Mouse (Mus musculus) E14TG2a.4 (cell line): ENCODE data around the gene Impdh1.

Experiments
- H3K27me3 ChIP-seq: 2 replicates; pipeline ENCODE4 v1.6.1; 2014; ENCODE audit warnings: low read length, control low read depth; ENCODE audit not compliant: insufficient read depth
- H3K36me3 ChIP-seq: 2 replicates; pipeline ENCODE4 v1.6.1; 2014; ENCODE audit warnings: low read length, control low read depth; ENCODE audit not compliant: insufficient read depth
- H3K4me1 ChIP-seq: replicated peaks from 2 replicates; pipeline ENCODE4 v1.6.1; 2014; ENCODE audit warnings: low read depth, low read length, control low read depth
- H3K4me3 ChIP-seq: replicated peaks from 2 replicates; pipeline ENCODE4 v1.5.1; 2014; ENCODE audit warnings: mild to moderate bottlenecking, low read length
- H3K9me3 ChIP-seq: 2 replicates; pipeline ENCODE4 v1.6.1; 2014; ENCODE audit warnings: low read length, control low read depth
- CTCF ChIP-seq: conservative IDR thresholded peaks from 2 replicates; pipeline ENCODE4 v1.5.1; 2014; ENCODE audit warnings: low read length
- NANOG ChIP-seq: IDR thresholded peaks from 2 replicates; pipeline ENCODE4 v1.6.1; 2014; ENCODE audit warnings: borderline replicate concordance, low read length, mixed read lengths
- POU5F1 ChIP-seq: IDR thresholded peaks from 2 replicates; pipeline ENCODE4 v1.6.1; 2014; ENCODE audit warnings: low read length, borderline replicate concordance

Gene Impdh1

DNA sequence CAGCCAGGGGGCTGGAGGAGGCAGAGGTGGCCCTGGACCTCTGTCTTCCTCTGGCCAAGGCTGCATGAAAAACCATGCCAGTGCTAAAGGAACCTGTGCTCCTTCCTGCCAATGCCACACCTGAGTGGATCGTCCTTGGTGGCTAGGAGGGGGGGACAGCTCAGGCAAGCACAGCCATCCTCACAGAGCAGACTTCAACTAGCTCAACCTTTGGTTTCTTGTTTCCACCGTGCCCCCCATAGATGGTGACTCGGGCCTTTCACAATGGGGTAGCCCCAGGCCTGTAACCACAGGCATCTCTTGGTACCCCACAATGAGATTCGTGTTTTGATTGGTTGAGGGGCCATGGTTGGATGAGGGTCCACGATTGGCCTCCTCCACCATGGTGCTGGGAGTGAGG is 14.8 kb downstream of the Impdh1 start:
- H3K4me1 ChIP-seq: peaks cover 56% of the 10 kb centered on the region
- peaks cover 34% of the 10 kb centered on the region for H3K27me3 ChIP-seq
- H3K36me3 ChIP-seq: peaks cover 42% of the 10 kb centered on the region
- H3K4me3 ChIP-seq: no peak overlapping the region
- TF ChIP-seq NANOG: no peak
- no peaks in the 10 kb centered on the region for H3K9me3 ChIP-seq

- Histone ChIP-seq H3K27me3 (peaks cover 41% of the 10 kb centered on the region), H3K9me3 (no peaks in the 10 kb centered on the region), H3K36me3 (peaks cover 35% of the 10 kb centered on the region), H3K4me3 (no peak overlapping the region), H3K4me1 (peaks cover 52% of the 10 kb centered on the region)
- no peak for TF ChIP-seq CTCF
- TF ChIP-seq POU5F1: no peak
- no peak for TF ChIP-seq NANOG
These were observed 15.7 kb downstream of the Impdh1 start for GRCm38 (mm10) chr6:29200496-29200895.

GRCm38 (mm10) chr6:29199223-29199855 is 16.8 kb downstream of the Impdh1 start:
- H3K36me3 ChIP-seq: peaks cover 31% of the 10 kb centered on the region
- H3K4me3 ChIP-seq: peak overlapping the region; percentile 68
- peaks cover 45% of the 10 kb centered on the region for H3K27me3 ChIP-seq
- no peaks in the 10 kb centered on the region for H3K9me3 ChIP-seq
- H3K4me1 ChIP-seq: peaks cover 45% of the 10 kb centered on the region
- TF ChIP-seq POU5F1: no peak
- TF ChIP-seq NANOG: no peak
- TF ChIP-seq CTCF: no peak

DNA sequence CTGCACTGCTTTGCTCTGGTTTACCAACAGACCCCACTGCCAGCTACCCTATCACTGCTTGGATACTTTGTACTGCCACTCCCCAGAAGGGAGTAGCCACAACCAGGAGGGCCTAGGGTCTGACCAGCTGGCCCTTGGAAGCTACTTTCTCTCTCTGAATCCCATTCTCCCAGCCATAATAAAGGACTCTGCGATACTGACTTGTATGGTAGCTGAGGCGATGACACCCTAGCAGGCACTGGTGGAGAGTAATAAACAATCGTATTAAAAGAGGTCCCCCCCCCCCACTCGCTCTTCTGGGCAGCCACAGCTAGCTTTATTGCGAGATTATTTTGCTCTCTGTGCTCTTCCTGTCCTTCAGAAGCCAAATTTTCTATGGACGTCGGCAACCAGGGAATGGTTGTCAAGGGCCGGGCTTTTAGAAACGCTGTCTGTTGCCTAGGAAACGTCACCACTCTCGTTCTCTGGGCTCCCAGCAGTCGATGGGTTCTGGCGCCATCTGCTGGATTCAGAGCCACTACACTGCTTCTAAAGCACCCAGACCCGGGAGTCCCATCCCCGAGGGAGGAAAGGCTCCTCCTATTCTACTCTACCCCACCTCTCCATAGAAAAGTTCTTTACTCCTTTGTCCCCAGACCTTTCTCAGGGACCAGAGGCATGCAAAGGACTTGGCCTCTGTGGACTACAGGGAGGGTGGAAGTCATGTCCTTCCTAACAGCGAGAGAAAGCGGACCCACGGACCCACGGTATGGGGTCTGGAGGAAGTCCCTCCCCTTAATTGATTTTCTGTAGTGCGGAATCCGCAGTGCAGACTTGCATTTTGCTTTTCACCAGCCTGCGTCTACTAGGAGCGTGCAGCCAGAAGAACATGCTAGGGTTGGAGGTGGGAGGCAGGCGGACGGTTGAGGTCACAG is 17.6 kb downstream of the Impdh1 start:
- H3K4me1 ChIP-seq: peaks cover 45% of the 10 kb centered on the region
- H3K4me3 ChIP-seq: peak overlapping the region; percentile 68
- peaks cover 45% of the 10 kb centered on the region for H3K27me3 ChIP-seq
- H3K9me3 ChIP-seq: no peaks in the 10 kb centered on the region
- TF ChIP-seq NANOG (no peak), CTCF (peak; percentile 69)
- peaks cover 23% of the 10 kb centered on the region for H3K36me3 ChIP-seq

- Histone ChIP-seq H3K4me1 (peaks cover 34% of the 10 kb centered on the region), H3K9me3 (no peaks in the 10 kb centered on the region), H3K4me3 (no peak overlapping the region), H3K27me3 (peaks cover 49% of the 10 kb centered on the region), H3K36me3 (peaks cover 7% of the 10 kb centered on the region; the same call in 1 of the 2 replicates)
- no peak for TF ChIP-seq POU5F1
- TF ChIP-seq CTCF: no peak
- no peak for TF ChIP-seq NANOG
These were observed 20.1 kb downstream of the Impdh1 start for GRCm38 (mm10) chr6:29195846-29196698.

DNA sequence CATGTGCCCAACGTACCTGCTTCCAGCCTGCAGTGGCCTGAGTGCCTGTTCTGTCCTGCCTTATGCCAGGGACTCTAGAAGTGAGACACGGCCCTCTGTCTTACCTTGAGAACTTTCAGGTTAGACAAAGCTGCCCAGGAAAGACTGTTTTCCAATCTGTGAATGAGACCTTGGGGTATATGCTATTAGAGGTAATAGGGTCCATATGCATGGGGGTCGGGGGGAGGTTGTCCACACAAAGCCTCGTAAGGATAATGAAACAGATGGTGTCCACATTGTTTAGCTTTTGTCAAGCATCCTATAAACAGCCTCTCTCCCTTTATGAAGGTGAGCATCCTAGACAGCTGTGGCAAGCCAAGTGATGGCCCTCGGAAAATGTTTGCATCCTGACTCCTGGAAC is 21.0 kb downstream of the Impdh1 start:
- H3K36me3 ChIP-seq: no peaks in the 10 kb centered on the region

GRCm38 (mm10) chr6:29193961-29194750 is 22.0 kb downstream of the Impdh1 start:
- Histone ChIP-seq H3K27me3 (peaks cover 36% of the 10 kb centered on the region), H3K36me3 (no peaks in the 10 kb centered on the region), H3K4me1 (peaks cover 30% of the 10 kb centered on the region), H3K9me3 (no peaks in the 10 kb centered on the region), H3K4me3 (peak overlapping the region; percentile 50)
- TF ChIP-seq POU5F1: no peak
- no peak for TF ChIP-seq CTCF
- TF ChIP-seq NANOG: no peak

More for the DNA sequence above, 21.0 kb downstream of the Impdh1 start:
- H3K4me1 ChIP-seq: peaks cover 34% of the 10 kb centered on the region
- TF ChIP-seq CTCF: no peak
- TF ChIP-seq NANOG: no peak
- TF ChIP-seq POU5F1: no peak
- no peak overlapping the region for H3K4me3 ChIP-seq
- no peaks in the 10 kb centered on the region for H3K9me3 ChIP-seq
- peaks cover 46% of the 10 kb centered on the region for H3K27me3 ChIP-seq
